Mouse (Mus musculus) myocyte (in vitro differentiated cells): ENCODE measurements at regions not wholly inside any gene's neighbourhood (a gene's known extent, or its start where the extent isn't known, plus 50 kb on each side); places are given as distances from the start of the nearest gene placed in this dataset.

Experiments
- H3K27me3 ChIP-seq: one replicate; pipeline ENCODE4 v1.6.1; 2011; ENCODE audit not compliant: control insufficient read depth, insufficient read depth, insufficient read length
- H3K36me3 ChIP-seq: one replicate; pipeline ENCODE4 v1.6.1; 2011; ENCODE audit not compliant: control insufficient read depth, insufficient read depth
- H3K4me2 ChIP-seq: one replicate; pipeline ENCODE4 v1.6.1; 2011; ENCODE audit warnings: low read depth, control low read depth
- H3K4me3 ChIP-seq: one replicate; pipeline ENCODE4 v1.5.1; 2011; ENCODE audit warnings: mild to moderate bottlenecking, control low read depth, moderate library complexity
- H3K79me2 ChIP-seq: one replicate; pipeline ENCODE4 v1.6.1; 2011; ENCODE audit not compliant: control insufficient read depth, insufficient read depth
- H3ac ChIP-seq: one replicate; pipeline ENCODE4 v1.6.1; 2011; ENCODE audit not compliant: control insufficient read depth, insufficient read length
- CEBPB ChIP-seq: IDR thresholded peaks from 2 replicates; pipeline ENCODE4 v1.6.1; 2011; ENCODE audit warnings: mild to moderate bottlenecking, moderate library complexity; ENCODE audit not compliant: poor library complexity, insufficient read depth, severe bottlenecking
- E2F4 ChIP-seq: IDR thresholded peaks from one replicate; pipeline ENCODE4 v1.6.1; 2011; ENCODE audit warnings: mild to moderate bottlenecking, control low read depth, moderate library complexity; ENCODE audit not compliant: insufficient read depth
- MAX ChIP-seq: IDR thresholded peaks from one replicate; pipeline ENCODE4 v1.6.1; 2011; ENCODE audit warnings: low read depth, mild to moderate bottlenecking, control low read depth
- MYOD1 ChIP-seq, 3 experiments: IDR thresholded peaks; one replicate each; pipeline ENCODE4 v1.6.1; 2011; ENCODE audit warnings: control low read depth in 2 of 3, low read depth in 2 of 3, mild to moderate bottlenecking in 2 of 3, moderate library complexity in 1 of 3; ENCODE audit not compliant: insufficient read length in 2 of 3, control insufficient read depth in 1 of 3
- MYOG ChIP-seq, 3 experiments: IDR thresholded peaks; one replicate each; pipeline ENCODE4 v1.6.1; 2011; ENCODE audit warnings: control low read depth in 2 of 3, low read depth in 2 of 3, mild to moderate bottlenecking in 2 of 3; ENCODE audit not compliant: insufficient read length in 2 of 3, control insufficient read depth in 1 of 3, insufficient read depth in 1 of 3
- POLR2A ChIP-seq: IDR thresholded peaks from one replicate; pipeline ENCODE4 v1.6.1; 2011; ENCODE audit warnings: low read depth, mild to moderate bottlenecking, control low read depth, moderate library complexity; ENCODE audit not compliant: insufficient read length
- POLR2AphosphoS2 ChIP-seq: IDR thresholded peaks from one replicate; pipeline ENCODE4 v1.6.1; 2011; ENCODE audit warnings: low read depth, control low read depth; ENCODE audit not compliant: insufficient read length
- REST ChIP-seq: IDR thresholded peaks from one replicate; pipeline ENCODE4 v1.6.1; 2011; ENCODE audit warnings: mild to moderate bottlenecking, control low read depth, moderate library complexity; ENCODE audit not compliant: insufficient read depth, insufficient read length
- SRF ChIP-seq: IDR thresholded peaks from one replicate; pipeline ENCODE4 v1.6.1; 2011; ENCODE audit warnings: low read depth; ENCODE audit not compliant: control insufficient read depth, insufficient read length
- TCF12 ChIP-seq: IDR thresholded peaks from one replicate; pipeline ENCODE4 v1.6.1; 2011; ENCODE audit warnings: mild to moderate bottlenecking, control low read depth; ENCODE audit not compliant: poor library complexity, insufficient read depth, severe bottlenecking
- TCF3 ChIP-seq: IDR thresholded peaks from one replicate; pipeline ENCODE4 v1.6.1; 2011; ENCODE audit warnings: low read depth, control low read depth; ENCODE audit not compliant: insufficient read length
- USF1 ChIP-seq: IDR thresholded peaks from one replicate; pipeline ENCODE4 v1.6.1; 2011; ENCODE audit warnings: low read depth, mild to moderate bottlenecking, control low read depth, moderate library complexity

GRCm38 (mm10) chr10:117506252-117506992, 122.9 kb upstream of the Cpm start:
- Histone ChIP-seq H3K36me3 (no peaks in the 10 kb centered on the region), H3K79me2 (no peaks in the 10 kb centered on the region), H3K4me3 (no peak overlapping the region), H3ac (no peak overlapping the region), H3K4me2 (no peak overlapping the region), H3K27me3 (peaks cover 5% of the 10 kb centered on the region)
- TF ChIP-seq MAX (no peak), MYOG (IDR thresholded peaks at IDR 0.05; ENCODE audit: control insufficient read depth in 1 of 3, insufficient read depth in 1 of 3, insufficient read length in 2 of 3, low read depth in 2 of 3) (no peak), TCF3 (no peak), POLR2A (no peak)

- no peak overlapping the region for H3K4me3 ChIP-seq
- H3K79me2 ChIP-seq, result no peaks in the 10 kb centered on the region
- TF ChIP-seq TCF12, result no peak
- TF ChIP-seq E2F4, result no peak
- no peak for TF ChIP-seq POLR2A
- TF ChIP-seq REST, result no peak
- TF ChIP-seq USF1, result no peak
- no peak for TF ChIP-seq MYOG (IDR thresholded peaks at IDR 0.05; ENCODE audit: control insufficient read depth in 1 of 3, insufficient read depth in 1 of 3, insufficient read length in 2 of 3, low read depth in 2 of 3)
- TF ChIP-seq SRF, result no peak
- TF ChIP-seq MAX, result no peak
- no peak for TF ChIP-seq POLR2AphosphoS2
- TF ChIP-seq MYOD1 (IDR thresholded peaks at IDR 0.05; ENCODE audit: control insufficient read depth in 1 of 3, insufficient read length in 2 of 3, low read depth in 2 of 3), result no peak
- TF ChIP-seq CEBPB, result no peak
- TF ChIP-seq TCF3, result no peak
- H3K27me3 ChIP-seq, result peaks cover 5% of the 10 kb centered on the region
- H3K36me3 ChIP-seq, result no peaks in the 10 kb centered on the region
- no peak overlapping the region for H3K4me2 ChIP-seq
- no peak overlapping the region for H3ac ChIP-seq
Measured at GRCm38 (mm10) chr10:117505529-117505928, 123.8 kb upstream of the Cpm start.

- no peak overlapping the region for H3K4me2 ChIP-seq
- H3ac ChIP-seq, result no peak overlapping the region
- H3K36me3 ChIP-seq, result no peaks in the 10 kb centered on the region
- no peaks in the 10 kb centered on the region for H3K79me2 ChIP-seq
- no peak for TF ChIP-seq CEBPB
- TF ChIP-seq USF1, result no peak
- no peak for TF ChIP-seq REST
- no peak for TF ChIP-seq E2F4
- no peak for TF ChIP-seq POLR2AphosphoS2
- TF ChIP-seq MAX, result no peak
- TF ChIP-seq SRF, result no peak
- H3K27me3 ChIP-seq, result peaks cover 5% of the 10 kb centered on the region
- no peak overlapping the region for H3K4me3 ChIP-seq
Measured at GRCm38 (mm10) chr10:117505057-117505456, 124.2 kb upstream of the Cpm start.

GRCm38 (mm10) chr10:117504267-117504902, 124.6 kb upstream of the Cpsf6 start:
- Histone ChIP-seq H3K27me3 (peaks cover 5% of the 10 kb centered on the region), H3K4me2 (no peak overlapping the region), H3ac (no peak overlapping the region), H3K4me3 (no peak overlapping the region), H3K36me3 (no peaks in the 10 kb centered on the region), H3K79me2 (no peaks in the 10 kb centered on the region)
- no peak for TF ChIP-seq CEBPB
- no peak for TF ChIP-seq POLR2AphosphoS2
- TF ChIP-seq E2F4, result no peak
- TF ChIP-seq MYOG (IDR thresholded peaks at IDR 0.05; ENCODE audit: control insufficient read depth in 1 of 3, insufficient read depth in 1 of 3, insufficient read length in 2 of 3, low read depth in 2 of 3), result no peak
- no peak for TF ChIP-seq MAX
- no peak for TF ChIP-seq USF1
- TF ChIP-seq MYOD1 (IDR thresholded peaks at IDR 0.05; ENCODE audit: control insufficient read depth in 1 of 3, insufficient read length in 2 of 3, low read depth in 2 of 3), result no peak
- no peak for TF ChIP-seq REST
